Mouse (Mus musculus): ENCODE measurements around the gene Cep290.

Gene Cep290

GRCm38 (mm10) chr10:100598339-100598738, 111.0 kb downstream of the Cep290 start:
- no peak for DNase-seq

DNA sequence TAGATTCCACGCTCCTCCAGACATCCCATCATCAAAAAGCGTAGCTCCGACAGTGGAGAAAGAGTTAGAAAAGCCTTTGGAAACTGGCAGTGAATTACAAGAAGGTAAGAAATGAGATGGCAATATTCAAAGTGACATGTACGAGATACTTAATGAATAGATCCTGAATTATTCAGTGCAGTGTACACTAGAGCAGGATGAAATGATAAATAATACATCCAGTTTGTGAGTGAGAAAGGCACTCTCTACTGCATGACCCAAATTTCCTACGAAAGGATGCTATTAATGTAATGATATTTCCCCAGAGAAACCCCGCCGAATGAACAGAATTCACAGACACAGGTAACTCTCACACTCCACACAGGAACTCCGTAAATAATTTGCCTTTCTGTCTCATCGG, 116.2 kb downstream of the Cep290 start:
- no peak for DNase-seq

GRCm38 (mm10) chr10:100604254-100604653, 116.9 kb downstream of the Cep290 start:
- no peak for DNase-seq

GRCm38 (mm10) chr10:100617233-100617903, 130.0 kb downstream of the Cep290 start:
- no peak for DNase-seq

DNA sequence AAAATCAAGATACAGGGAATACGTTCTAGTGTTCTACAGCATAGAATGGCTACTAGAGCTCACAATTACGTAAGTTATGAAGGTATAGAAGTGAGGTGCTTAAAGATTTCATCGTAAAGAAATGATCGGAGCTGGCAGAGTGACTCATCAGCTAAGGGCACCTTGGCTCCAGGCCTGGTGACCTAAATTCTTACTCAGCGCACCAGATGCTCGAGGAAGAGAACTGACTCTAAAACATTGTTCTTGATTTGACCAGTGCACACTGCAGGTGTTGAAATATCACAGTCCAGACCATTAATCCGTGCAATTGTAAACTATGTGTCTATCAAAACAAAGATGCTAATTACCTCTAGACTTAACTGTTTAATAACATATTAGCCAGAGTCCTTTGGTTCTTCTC, 132.1 kb downstream of the Cep290 start:
- no peak for DNase-seq

DNA sequence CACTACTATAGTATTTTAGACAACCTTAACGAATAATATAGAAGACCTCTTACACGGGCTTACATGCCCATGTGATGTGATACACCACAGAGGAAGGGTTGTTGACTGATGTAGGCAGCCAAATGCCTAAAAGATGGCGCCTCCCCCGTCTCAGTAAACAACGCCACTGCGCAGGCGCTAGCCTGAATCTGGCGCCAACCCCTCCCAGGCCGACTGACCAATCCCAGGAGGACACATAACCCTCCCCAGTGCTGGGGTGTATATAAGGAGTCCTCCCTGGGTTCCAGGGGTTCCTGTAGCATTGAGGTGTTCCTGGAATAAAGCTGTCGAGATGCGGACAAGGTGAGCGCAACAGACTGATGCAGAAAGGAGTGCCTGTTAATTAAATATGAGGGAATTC, 132.7 kb downstream of the Cep290 start:
- DNase-seq = no peak

DNA sequence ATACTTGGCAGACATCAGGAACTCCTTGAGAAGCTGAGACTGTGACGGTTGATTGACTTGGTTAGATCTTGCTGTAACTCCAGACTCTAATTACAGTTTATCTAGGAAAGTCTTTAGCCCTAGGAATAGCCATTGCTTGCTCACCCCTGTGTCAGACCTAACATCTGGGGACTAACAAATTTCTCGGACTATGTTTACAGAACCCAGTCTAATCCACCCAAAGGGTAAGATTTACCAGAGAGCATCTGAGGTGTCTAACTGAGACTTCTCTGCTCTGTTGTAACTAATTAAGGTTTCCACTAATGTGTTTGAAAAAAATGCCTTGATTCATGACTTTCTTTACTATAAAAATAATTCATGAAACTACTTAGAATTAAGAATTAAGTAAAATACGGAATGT, 135.1 kb downstream of the Cep290 start:
- no peak for DNase-seq
